Mouse (Mus musculus) lung, adult 2 months (tissue): Measurements from ENCODE around the gene Ccdc40.
A peak's percentile ranks its signal among the peaks of the same experiment; 100 is the strongest.

Experiments
- CTCF ChIP-seq: fragments of 200-500 bp; IDR thresholded peaks from 2 replicates; pipeline ENCODE4 v1.5.1; 2011; ENCODE audit warnings: mild to moderate bottlenecking, low read length, control low read depth; ENCODE audit not compliant: insufficient read depth
- POLR2A ChIP-seq: fragments of 200-500 bp; IDR thresholded peaks from 2 replicates; pipeline ENCODE4 v1.6.1; 2011; ENCODE audit warnings: low read depth, mild to moderate bottlenecking, control low read depth, low read length, borderline replicate concordance; ENCODE audit errors: extremely low read depth

DNA sequence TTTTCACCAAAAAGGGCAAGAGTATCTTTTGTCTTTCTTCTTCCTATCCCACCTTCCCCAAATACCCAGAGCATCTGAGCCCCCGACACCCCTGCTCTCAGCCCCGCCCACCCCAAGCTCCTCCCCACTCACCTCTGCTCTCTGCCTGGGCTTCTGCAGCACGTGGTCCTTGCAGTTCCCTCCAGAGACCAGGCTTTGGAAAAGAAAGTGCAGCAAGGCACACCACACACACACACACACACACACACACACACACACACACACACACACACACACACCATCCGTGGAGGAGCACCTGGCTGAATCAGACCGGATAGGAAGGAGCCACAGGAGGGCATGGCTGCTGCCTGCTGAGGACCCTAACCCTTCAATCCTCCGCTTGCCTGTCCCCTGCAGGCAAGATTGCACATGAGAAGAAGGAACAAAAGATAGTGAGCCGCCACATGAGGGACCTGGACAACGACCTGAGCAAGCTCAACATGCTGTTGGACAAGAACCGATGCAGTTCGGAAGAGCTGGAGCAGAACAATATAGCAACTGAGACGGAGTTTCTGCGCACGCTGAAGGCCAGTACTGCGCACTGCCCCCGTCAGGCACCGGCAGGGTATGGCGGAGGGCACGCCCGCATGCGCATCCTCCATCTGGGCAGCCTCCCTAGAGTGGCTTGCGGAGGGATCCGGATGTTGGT lies 24.6 kb downstream of the Ccdc40 start:
- TF ChIP-seq CTCF (peak; percentile 45), POLR2A (no peak)
